Mouse (Mus musculus): ENCODE measurements around the gene Mrm2. TPM values are rescaled to one million over a fixed set of nuclear protein-coding genes. Genes with fewer than 3 reads are reported as not detected.
A peak's percentile ranks its signal among the peaks of the same experiment; 100 is the strongest.

Mrm2 gene
- 19.0 and 19.7 TPM in 2 replicates for polyA plus RNA-seq (2015; fragmentation: Nextera tagmentation; extraction: Ambion mirVana)

GRCm38 (mm10) chr5:140331615-140332512 is at the start of gene Mrm2:
Gene Mrm2 (minus strand): TSS chr5:140331898.
- Histone ChIP-seq H3K27me3 (replicated peaks) (no peaks in the 10 kb centered on the region), H3K36me3 (peaks cover 10% of the 10 kb centered on the region; the same call in 1 of the 2 replicates), H3K9ac (peak within 1 kb of the TSS; percentile 58), H3K4me2 (replicated peaks) (peak within 1 kb of the TSS; percentile 90), H3K27ac (peak within 1 kb of the TSS; percentile 92), H3K9me3 (no peaks in the 10 kb centered on the region), H3K4me3 (replicated peaks) (peak within 1 kb of the TSS; percentile 45), H3K4me1 (replicated peaks) (0 out of 2 replicates have a peak, but pooled peaks cover 11% of the 10 kb centered on the region)
- ATAC-seq: peak; percentile 93
- under 1% methylated on average over 39 of the region's 39 CpGs for WGBS

- no peaks in the 10 kb centered on the region for H3K9me3 ChIP-seq
- no peak for ATAC-seq
- H3K4me1 ChIP-seq (replicated peaks): peaks cover 6% of the 10 kb centered on the region
- H3K9ac ChIP-seq: no peak overlapping the region
- no peak overlapping the region for H3K27ac ChIP-seq
- 85% methylated on average over 7 of the region's 7 CpGs for WGBS
- H3K4me2 ChIP-seq (replicated peaks): no peak overlapping the region
- no peak overlapping the region for H3K4me3 ChIP-seq (replicated peaks)
- no peaks in the 10 kb centered on the region for H3K36me3 ChIP-seq
- no peaks in the 10 kb centered on the region for H3K27me3 ChIP-seq (replicated peaks)
These were observed 49.5 kb upstream of the Mrm2 start for GRCm38 (mm10) chr5:140381156-140381555.

GRCm38 (mm10) chr5:140379299-140379698 is 47.6 kb upstream of the Mrm2 start:
- 85% methylated on average over 6 of the region's 6 CpGs for WGBS
- H3K4me2 ChIP-seq (replicated peaks): no peak overlapping the region
- no peaks in the 10 kb centered on the region for H3K9me3 ChIP-seq
- no peak overlapping the region for H3K9ac ChIP-seq
- H3K27ac ChIP-seq: no peak overlapping the region
- H3K27me3 ChIP-seq (replicated peaks): no peaks in the 10 kb centered on the region
- peaks cover 6% of the 10 kb centered on the region for H3K4me1 ChIP-seq (replicated peaks)
- no peak for ATAC-seq
- H3K4me3 ChIP-seq (replicated peaks): no peak overlapping the region
- H3K36me3 ChIP-seq: no peaks in the 10 kb centered on the region

- H3K4me2 ChIP-seq (replicated peaks): no peak overlapping the region
- WGBS: 91% methylated on average over 6 of the region's 6 CpGs
These were observed 46.6 kb upstream of the Mrm2 start for GRCm38 (mm10) chr5:140378121-140378853.

GRCm38 (mm10) chr5:140375249-140375829 is 43.6 kb upstream of the Mrm2 start:
- Histone ChIP-seq H3K4me2 (replicated peaks) (no peak overlapping the region), H3K27ac (no peak overlapping the region), H3K4me3 (replicated peaks) (no peak overlapping the region), H3K9me3 (no peaks in the 10 kb centered on the region), H3K36me3 (no peaks in the 10 kb centered on the region), H3K27me3 (replicated peaks) (no peaks in the 10 kb centered on the region), H3K9ac (no peak overlapping the region), H3K4me1 (replicated peaks) (0 out of 2 replicates have a peak, but pooled peaks cover 5% of the 10 kb centered on the region)
- ATAC-seq: no peak
- 82% methylated on average over 4 of the region's 4 CpGs for WGBS

More at GRCm38 (mm10) chr5:140378121-140378853, 46.6 kb upstream of the Mrm2 start:
- ATAC-seq: no peak
- Histone ChIP-seq H3K27me3 (replicated peaks) (no peaks in the 10 kb centered on the region), H3K4me1 (replicated peaks) (no peaks in the 10 kb centered on the region), H3K9me3 (no peaks in the 10 kb centered on the region), H3K36me3 (no peaks in the 10 kb centered on the region), H3K4me3 (replicated peaks) (no peak overlapping the region), H3K27ac (no peak overlapping the region), H3K9ac (no peak overlapping the region)

- Histone ChIP-seq H3K36me3 (no peaks in the 10 kb centered on the region), H3K4me2 (replicated peaks) (no peak overlapping the region), H3K4me1 (replicated peaks) (0 out of 2 replicates have a peak, but pooled peaks cover 5% of the 10 kb centered on the region), H3K9ac (no peak overlapping the region), H3K27me3 (replicated peaks) (no peaks in the 10 kb centered on the region), H3K9me3 (no peaks in the 10 kb centered on the region), H3K27ac (no peak overlapping the region), H3K4me3 (replicated peaks) (no peak overlapping the region)
- ATAC-seq: no peak
- 39% methylated on average over 3 of the region's 3 CpGs for WGBS
These were observed 42.5 kb upstream of the Mrm2 start for GRCm38 (mm10) chr5:140374226-140374625.

- Histone ChIP-seq H3K4me3 (replicated peaks) (no peak overlapping the region), H3K4me1 (replicated peaks) (0 out of 2 replicates have a peak, but pooled peaks cover 5% of the 10 kb centered on the region), H3K4me2 (replicated peaks) (no peak overlapping the region), H3K27me3 (replicated peaks) (no peaks in the 10 kb centered on the region), H3K36me3 (no peaks in the 10 kb centered on the region), H3K27ac (no peak overlapping the region), H3K9me3 (no peaks in the 10 kb centered on the region), H3K9ac (no peak overlapping the region)
- WGBS: 79% methylated on average over 2 of the region's 2 CpGs
- ATAC-seq: no peak
These were observed 42.0 kb upstream of the Mrm2 start for GRCm38 (mm10) chr5:140373711-140374110.

GRCm38 (mm10) chr5:140371671-140372070 is 40.0 kb upstream of the Mrm2 start:
- Histone ChIP-seq H3K9ac (no peak overlapping the region), H3K36me3 (no peaks in the 10 kb centered on the region), H3K27ac (no peak overlapping the region), H3K4me1 (replicated peaks) (0 out of 2 replicates have a peak, but pooled peaks cover 5% of the 10 kb centered on the region), H3K4me3 (replicated peaks) (no peak overlapping the region), H3K9me3 (no peaks in the 10 kb centered on the region), H3K4me2 (replicated peaks) (no peak overlapping the region), H3K27me3 (replicated peaks) (no peaks in the 10 kb centered on the region)
- ATAC-seq: no peak
- WGBS: 90% methylated on average over 3 of the region's 3 CpGs

- H3K4me2 ChIP-seq (replicated peaks): no peak overlapping the region
- H3K27ac ChIP-seq: no peak overlapping the region
- 59% methylated on average over 6 of the region's 6 CpGs for WGBS
- H3K36me3 ChIP-seq: no peaks in the 10 kb centered on the region
- ATAC-seq: no peak
- 0 out of 2 replicates have a peak, but pooled peaks cover 5% of the 10 kb centered on the region for H3K4me1 ChIP-seq (replicated peaks)
- 0 out of 2 replicates have a peak overlapping the region, but pooled peaks have one; percentile 1 for H3K9ac ChIP-seq
- no peaks in the 10 kb centered on the region for H3K9me3 ChIP-seq
- no peaks in the 10 kb centered on the region for H3K27me3 ChIP-seq (replicated peaks)
- no peak overlapping the region for H3K4me3 ChIP-seq (replicated peaks)
These were observed 39.0 kb upstream of the Mrm2 start for GRCm38 (mm10) chr5:140370446-140371254.

GRCm38 (mm10) chr5:140369466-140369865 is 37.8 kb upstream of the Mrm2 start:
- ATAC-seq: no peak

GRCm38 (mm10) chr5:140368926-140369325 is 37.2 kb upstream of the Mrm2 start:
- ATAC-seq: no peak
- Histone ChIP-seq H3K27me3 (replicated peaks) (no peaks in the 10 kb centered on the region), H3K4me3 (replicated peaks) (no peak overlapping the region), H3K9me3 (no peaks in the 10 kb centered on the region), H3K27ac (no peak overlapping the region), H3K9ac (no peak overlapping the region), H3K4me1 (replicated peaks) (0 out of 2 replicates have a peak, but pooled peaks cover 5% of the 10 kb centered on the region), H3K4me2 (replicated peaks) (no peak overlapping the region), H3K36me3 (peaks cover 3% of the 10 kb centered on the region; the same call in 1 of the 2 replicates)
- WGBS: 88% methylated on average over 4 of the region's 4 CpGs

More at GRCm38 (mm10) chr5:140369466-140369865, 37.8 kb upstream of the Mrm2 start:
- Histone ChIP-seq H3K4me3 (replicated peaks) (no peak overlapping the region), H3K27me3 (replicated peaks) (no peaks in the 10 kb centered on the region), H3K9me3 (no peaks in the 10 kb centered on the region), H3K4me1 (replicated peaks) (0 out of 2 replicates have a peak, but pooled peaks cover 5% of the 10 kb centered on the region), H3K36me3 (peaks cover 2% of the 10 kb centered on the region; the same call in 1 of the 2 replicates), H3K9ac (no peak overlapping the region), H3K4me2 (replicated peaks) (no peak overlapping the region), H3K27ac (no peak overlapping the region)
- 37% methylated on average over 2 of the region's 2 CpGs for WGBS

Data from intestine, embryonic 15.5 days (tissue).